Mouse (Mus musculus) G1E (cell line): ENCODE data around the gene Gm3285.

Experiments
- GATA2 ChIP-seq: IDR thresholded peaks from 2 replicates; pipeline ENCODE4 v1.6.1; 2012; ENCODE audit warnings: low read depth, low read length, inconsistent platforms, borderline replicate concordance
- TAL1 ChIP-seq: conservative IDR thresholded peaks from 2 replicates; pipeline ENCODE4 v1.6.1; 2012; ENCODE audit warnings: low read depth, low read length, inconsistent platforms, mixed read lengths

- TF ChIP-seq GATA2 (no peak), TAL1 (no peak)
Observed at GRCm38 (mm10) chr10:77900126-77900525, 38.4 kb downstream of the Gm3285 start.
